Mouse (Mus musculus) Patski (cell line): ENCODE data around the gene Cdh23. TPM values are rescaled to one million over a fixed set of nuclear protein-coding genes. Genes with fewer than 3 reads are reported as not detected.
A peak's percentile ranks its signal among the peaks of the same experiment; 100 is the strongest.

Source experiments
- ATAC-seq: fragments of 100-300 bp; one replicate; pipeline ENCODE4 v1.8.0; 2021
- CTCF ChIA-PET: fragments of 350-600 bp; sonication (Branson Sonifier 250); formaldehyde crosslinking; loops from one replicate; lab custom pipeline; 2022; ENCODE audit warnings: inconsistent platforms; lab: Charles Lee
- POLR2A ChIA-PET: fragments of 350-600 bp; sonication (Branson Sonifier 250); formaldehyde crosslinking; loops from one replicate; lab custom pipeline; 2022; ENCODE audit warnings: antibody characterized with exemption, inconsistent platforms; lab: Charles Lee
- DNase-seq: peaks from one replicate; pipeline ENCODE4 v3.0.0-alpha.2; 2011; ENCODE audit warnings: low read depth, low spot score
- H3K27me3 ChIP-seq: fragments of 371-371 bp; one replicate; pipeline ENCODE4 v1.5.1; 2021
- CTCF ChIP-seq: fragments of 100-300 bp; IDR thresholded peaks from one replicate; pipeline ENCODE4 v1.5.1; 2021
- in situ Hi-C: fragments of 300-500 bp; cut with MboI; formaldehyde crosslinking; loops from 3 replicates; pipeline ENCODE4 v1.11.1; 2018; ENCODE audit warnings: low pct_unique_long_range_greater_than_20kb, mixed read lengths
- polyA plus RNA-seq: library from polyadenylated mRNA; unstranded; gene quantifications from one replicate; pipeline ENCODE4 v1.2.3, GENCODE M21; 2021

The Cdh23 gene
- polyA plus RNA-seq, 1 experiment from 2014 or later = 0.19 TPM

- in situ Hi-C loops = loop anchor here (5.0 kb wide), 1 partner anchor 37 kb away; no protein-coding TSS in a partner anchor
- DNase-seq = peak; percentile 77
- TF ChIP-seq CTCF = no peak
- ATAC-seq = peak; percentile 67
- POLR2A ChIA-PET = no interaction called here
- CTCF ChIA-PET = interaction anchor here (1.3 kb wide), 1 partner anchor 14 kb away, joined by 3 read pairs; no protein-coding TSS in a partner anchor
- no peaks in the 10 kb centered on the region for H3K27me3 ChIP-seq
Measured at GRCm38 (mm10) chr10:60354881-60355677, 341.2 kb downstream of the Cdh23 start.

DNA sequence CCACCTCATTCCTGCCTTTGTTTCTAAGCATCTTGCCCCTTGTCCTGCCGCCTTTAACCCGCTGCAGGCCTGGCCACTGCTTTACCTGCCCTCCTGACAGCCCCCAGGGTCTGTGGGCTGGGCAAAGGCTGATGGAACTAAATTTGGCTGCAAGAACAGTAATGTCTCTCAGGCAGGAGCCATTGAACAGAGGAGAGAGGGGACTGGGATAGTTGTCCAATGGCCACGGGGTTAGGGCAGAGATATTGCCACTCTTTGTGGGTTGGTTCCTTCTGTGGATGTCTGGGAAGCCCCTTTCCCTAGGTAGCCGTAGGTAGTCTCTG is 342.3 kb downstream of the Cdh23 start:
- no peaks in the 10 kb centered on the region for H3K27me3 ChIP-seq
- POLR2A ChIA-PET = no interaction called here
- ATAC-seq (no peak), DNase-seq (no peak)
- in situ Hi-C loops = no loop called here
- TF ChIP-seq CTCF = no peak
- CTCF ChIA-PET = interaction anchor here (1.3 kb wide), 1 partner anchor 13 kb away, joined by 3 read pairs; no protein-coding TSS in a partner anchor

GRCm38 (mm10) chr10:60353241-60354002 is 342.9 kb downstream of the Cdh23 start:
- in situ Hi-C loops = no loop called here
- no peaks in the 10 kb centered on the region for H3K27me3 ChIP-seq
- POLR2A ChIA-PET = no interaction called here
- ATAC-seq (peak; percentile 19), DNase-seq (peak; percentile 62)
- TF ChIP-seq CTCF = no peak
- CTCF ChIA-PET = interaction anchor here (1.3 kb wide), 1 partner anchor 13 kb away, joined by 3 read pairs; no protein-coding TSS in a partner anchor

GRCm38 (mm10) chr10:60351761-60352455 is 344.4 kb downstream of the Cdh23 start:
- peak; percentile 34 for DNase-seq
- in situ Hi-C loops = no loop called here
- CTCF ChIA-PET = interaction anchor here (1.1 kb wide), 1 partner anchor 46 kb away, joined by 4 read pairs; no protein-coding TSS in a partner anchor

DNA sequence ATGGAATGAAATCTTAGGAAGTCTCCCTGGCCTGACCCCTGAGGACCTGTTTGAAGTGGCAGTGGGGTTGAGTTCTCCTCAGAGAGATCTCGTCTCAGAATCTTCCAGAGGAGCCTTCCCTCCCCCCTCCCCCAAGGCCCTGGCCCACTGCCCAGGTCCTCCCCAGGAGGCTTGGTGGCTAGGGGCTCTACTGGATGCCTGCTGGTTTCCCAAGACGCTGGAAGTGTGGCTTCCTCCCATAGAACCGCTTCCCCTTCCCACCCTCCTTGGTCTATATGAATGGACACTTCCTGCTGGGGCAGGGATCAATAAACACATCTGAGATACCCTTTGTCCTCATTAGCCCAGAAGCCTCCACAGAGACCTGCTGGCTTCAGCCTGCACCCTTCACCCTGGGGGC is 345.0 kb downstream of the Cdh23 start:
- ChIA-PET POLR2A (no interaction called here), CTCF (no interaction called here)
- in situ Hi-C loops = no loop called here
- DNase-seq (no peak), ATAC-seq (no peak)
- H3K27me3 ChIP-seq = no peaks in the 10 kb centered on the region
- no peak for TF ChIP-seq CTCF

More at GRCm38 (mm10) chr10:60351761-60352455, 344.4 kb downstream of the Cdh23 start:
- no peak for TF ChIP-seq CTCF
- H3K27me3 ChIP-seq = no peaks in the 10 kb centered on the region
- ATAC-seq = no peak
- POLR2A ChIA-PET = interaction anchor here (0.6 to 0.7 kb wide), 2 partner anchors 36 to 65 kb away, joined by 3 to 6 read pairs; no protein-coding TSS in a partner anchor

DNA sequence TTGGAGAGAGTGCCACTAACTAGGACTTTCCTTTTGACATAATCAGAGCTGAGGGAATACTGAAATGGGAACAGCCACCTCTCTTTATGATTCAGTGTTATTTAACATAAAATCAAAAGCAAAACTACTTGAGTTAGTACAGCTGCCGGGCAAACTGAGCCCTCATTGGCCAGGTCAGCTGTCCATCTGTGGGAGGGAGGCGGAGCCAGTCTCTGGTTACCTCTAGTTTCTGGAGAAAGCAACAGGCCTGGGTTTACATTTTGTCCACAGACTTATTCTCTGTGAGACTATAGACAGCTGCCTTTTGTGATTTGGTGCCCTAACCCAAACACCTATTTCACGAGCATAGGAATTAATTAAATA is 345.5 kb downstream of the Cdh23 start:
- no peaks in the 10 kb centered on the region for H3K27me3 ChIP-seq
- ChIA-PET CTCF (no interaction called here), POLR2A (no interaction called here)
- DNase-seq (peak; percentile 54), ATAC-seq (no peak)
- in situ Hi-C loops = no loop called here
- TF ChIP-seq CTCF = no peak

- DNase-seq (no peak), ATAC-seq (no peak)
- no peak for TF ChIP-seq CTCF
- H3K27me3 ChIP-seq = no peaks in the 10 kb centered on the region
- CTCF ChIA-PET = no interaction called here
- POLR2A ChIA-PET = no interaction called here
- in situ Hi-C loops = no loop called here
Measured at GRCm38 (mm10) chr10:60350077-60350804, 346.0 kb downstream of the Cdh23 start.

GRCm38 (mm10) chr10:60349644-60350043 is 346.6 kb downstream of the Cdh23 start:
- DNase-seq (no peak), ATAC-seq (no peak)
- TF ChIP-seq CTCF = no peak
- in situ Hi-C loops = no loop called here
- ChIA-PET POLR2A (no interaction called here), CTCF (interaction anchor here (1.5 kb wide), 1 partner anchor 58 kb away, joined by 4 read pairs; no protein-coding TSS in a partner anchor)
- no peaks in the 10 kb centered on the region for H3K27me3 ChIP-seq

DNA sequence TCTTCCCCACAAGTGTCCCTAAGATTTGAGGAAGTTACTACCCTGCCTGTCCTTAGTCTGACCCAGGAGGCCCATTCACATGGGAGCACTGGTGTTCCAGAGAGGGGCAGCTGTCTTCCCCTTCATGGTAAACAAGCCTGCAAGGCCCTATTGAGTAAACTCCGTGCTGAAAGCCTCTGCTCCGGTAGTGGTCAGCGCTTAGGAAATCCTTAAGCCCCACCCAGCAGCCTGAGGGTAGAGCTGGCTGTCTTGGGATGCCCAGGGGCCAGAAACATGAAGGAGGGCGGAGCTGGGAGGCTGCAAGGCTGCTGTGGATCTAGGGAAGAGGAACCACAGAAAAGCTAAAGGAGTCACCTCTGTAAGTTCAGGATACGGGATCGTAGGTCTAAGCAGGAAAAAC is 347.2 kb downstream of the Cdh23 start:
- no peak for ATAC-seq
- TF ChIP-seq CTCF = no peak
- CTCF ChIA-PET = interaction anchor here (1.5 kb wide), 1 partner anchor 58 kb away, joined by 4 read pairs; no protein-coding TSS in a partner anchor
- H3K27me3 ChIP-seq = no peaks in the 10 kb centered on the region
- POLR2A ChIA-PET = no interaction called here
- no peak for DNase-seq
- in situ Hi-C loops = no loop called here
